Mouse (Mus musculus) left cerebral cortex, postnatal 25 days (tissue): Measurements from ENCODE around the gene Atp6v1a. TPM values are rescaled to one million over a fixed set of nuclear protein-coding genes. Genes with fewer than 3 reads are reported as not detected.
A peak's percentile ranks its signal among the peaks of the same experiment; 100 is the strongest.

ENCODE experiments used
- DNase-seq, 2 experiments: peaks; one replicate each; pipeline ENCODE4 v3.0.0; 2022; ENCODE audit warnings: low spot score in 2 of 2, mixed read lengths in 1 of 2
- intact Hi-C: fragments of 180-260 bp; cut with DNase I; formaldehyde crosslinking; loops from one replicate; pipeline ENCODE4 v1.15.1; 2025
- total RNA-seq, 2 experiments: library from RNA; stranded (reverse); gene quantifications; 2 replicates each; pipeline ENCODE4 v1.2.3; 2021

Atp6v1a gene
- total RNA-seq, 2 experiments from 2014 or later = 440 to 493 TPM

- no peak for DNase-seq
- intact Hi-C loops = no loop called here
These were observed 38.3 kb downstream of the Atp6v1a start for GRCm38 (mm10) chr16:44101181-44101710.

GRCm38 (mm10) chr16:44099377-44099776, 40.1 kb downstream of the Atp6v1a start:
- intact Hi-C loops = no loop called here
- DNase-seq = no peak

- intact Hi-C loops = no loop called here
- no peak for DNase-seq
These were observed 51.9 kb downstream of the Atp6v1a start for GRCm38 (mm10) chr16:44087650-44088049.

GRCm38 (mm10) chr16:44063025-44063894, 76.2 kb downstream of the Atp6v1a start, which contains the start of gene Gramd1c:
Gene Gramd1c, minus strand, starts transcription at chr16:44063345.
- intact Hi-C loops = loop anchor here (5.0 kb wide), 1 partner anchor 86 kb away; the partner anchor contains the start of gene Zdhhc23
- peak; percentile 63 to 68 for DNase-seq

GRCm38 (mm10) chr16:44061341-44061740, 78.2 kb downstream of the Atp6v1a start:
- no peak for DNase-seq
- intact Hi-C loops = loop anchor here (5.0 kb wide), 1 partner anchor 84 kb away; the partner anchor contains the start of gene Zdhhc23

GRCm38 (mm10) chr16:44060604-44061286, 78.8 kb downstream of the Atp6v1a start:
- intact Hi-C loops = loop anchor here (5.0 kb wide), 1 partner anchor 83 kb away; the partner anchor contains the start of gene Zdhhc23
- DNase-seq = no peak

GRCm38 (mm10) chr16:44058745-44059144, 80.8 kb downstream of the Atp6v1a start:
- intact Hi-C loops = loop anchor here (2.0 kb wide), 1 partner anchor 170 kb away; the partner anchor contains the start of gene Ccdc191
- DNase-seq = peak; percentile 84 to 86

- intact Hi-C loops = no loop called here
- no peak for DNase-seq
These were observed 83.7 kb downstream of the Atp6v1a start for GRCm38 (mm10) chr16:44055766-44056165.

GRCm38 (mm10) chr16:44053265-44053664, 86.2 kb downstream of the Atp6v1a start:
- DNase-seq = no peak
- intact Hi-C loops = no loop called here

- intact Hi-C loops = no loop called here
- no peak for DNase-seq
These were observed 87.1 kb downstream of the Atp6v1a start for GRCm38 (mm10) chr16:44052390-44052789.

- DNase-seq = no peak
- intact Hi-C loops = no loop called here
These were observed 89.4 kb downstream of the Atp6v1a start for GRCm38 (mm10) chr16:44050139-44050538.

- intact Hi-C loops = no loop called here
- no peak for DNase-seq
These were observed 100.4 kb downstream of the Atp6v1a start for GRCm38 (mm10) chr16:44039112-44039511.

Other genes starting within 250 kb of the Atp6v1a start
- 1 to 10 TPM; 3.8 to 5.6 TPM for gene Ccdc191, start 249.9 kb downstream of the Atp6v1a start, total RNA-seq
- 10 to 100 TPM; 27.0 to 33.1 TPM for gene Qtrt2, start 212.9 kb downstream of the Atp6v1a start, total RNA-seq
- 10 to 100 TPM; 27.0 to 28.5 TPM for gene Zdhhc23, start 159.9 kb downstream of the Atp6v1a start, total RNA-seq
- gene Gramd1c, start 76.4 kb downstream of the Atp6v1a start, total RNA-seq = 1 to 10 TPM; 1.4 to 3.2 TPM
- gene Naa50, start 125 bp upstream of the Atp6v1a start, total RNA-seq = 10 to 100 TPM; 59.9 to 60.2 TPM
- gene Usf3, start 33.5 kb upstream of the Atp6v1a start, total RNA-seq = 10 to 100 TPM; 37.5 to 38.4 TPM
- gene Sidt1, start 193.5 kb upstream of the Atp6v1a start, total RNA-seq = 10 to 100 TPM; 53.0 to 62.6 TPM
- 10 to 100 TPM; 18.2 to 18.4 TPM for gene Spice1, start 207.4 kb upstream of the Atp6v1a start, total RNA-seq